Mouse (Mus musculus): ENCODE measurements around the gene Vmn2r117. TPM values are rescaled to one million over a fixed set of nuclear protein-coding genes. Genes with fewer than 3 reads are reported as not detected.

Gene Vmn2r117
- not detected in 2 replicates for polyA plus RNA-seq (2012; rRNA removed)

GRCm38 (mm10) chr17:23479599-23479998, at the start of gene Vmn2r117:
TSS of gene Vmn2r117 (minus strand) at chr17:23479699.

Other genes starting within 250 kb of the Vmn2r117 start
- gene Vmn2r114, start 167.2 kb downstream of the Vmn2r117 start, polyA plus RNA-seq (2012; rRNA removed), result not detected in 2 replicates
- gene Vmn2r115, start 136.0 kb downstream of the Vmn2r117 start, polyA plus RNA-seq (2012; rRNA removed), result not detected in 2 replicates
- gene Vmn2r116, start 95.1 kb downstream of the Vmn2r117 start, polyA plus RNA-seq (2012; rRNA removed), result not detected in 2 replicates
- gene Zfp213, start 84.5 kb upstream of the Vmn2r117 start, polyA plus RNA-seq (2012; rRNA removed), result 6.8 and 7.8 TPM in 2 replicates
- 7.4 and 8.7 TPM in 2 replicates for gene Zfp13, start 119.8 kb upstream of the Vmn2r117 start, polyA plus RNA-seq (2012; rRNA removed)
- gene Zscan10, start 121.2 kb upstream of the Vmn2r117 start, polyA plus RNA-seq (2012; rRNA removed), result 0.06 TPM in 1 of 2 replicates, not detected in the other
- gene Mmp25, start 165.6 kb upstream of the Vmn2r117 start, polyA plus RNA-seq (2012; rRNA removed), result 0.51 and 0.68 TPM in 2 replicates
- gene Bicdl2, start 180.8 kb upstream of the Vmn2r117 start, polyA plus RNA-seq (2012; rRNA removed), result 11.4 and 11.9 TPM in 2 replicates
- gene Hcfc1r1, start 193.9 kb upstream of the Vmn2r117 start, polyA plus RNA-seq (2012; rRNA removed), result 586 and 660 TPM in 2 replicates
- gene Thoc6, start 194.2 kb upstream of the Vmn2r117 start, polyA plus RNA-seq (2012; rRNA removed), result 11.5 and 15.7 TPM in 2 replicates
- gene Tnfrsf12a, start 197.8 kb upstream of the Vmn2r117 start, polyA plus RNA-seq (2012; rRNA removed), result 20.9 and 37.2 TPM in 2 replicates
- gene Cldn6, start 199.6 kb upstream of the Vmn2r117 start, polyA plus RNA-seq (2012; rRNA removed), result 0.08 and 0.19 TPM in 2 replicates
- not detected in 2 replicates for gene Cldn9, start 204.3 kb upstream of the Vmn2r117 start, polyA plus RNA-seq (2012; rRNA removed)
- gene 1520401A03Rik, start 243.1 kb upstream of the Vmn2r117 start, polyA plus RNA-seq (2012; rRNA removed), result not detected in 2 replicates
- 22.3 and 33.2 TPM in 2 replicates for gene Pkmyt1, start 246.6 kb upstream of the Vmn2r117 start, polyA plus RNA-seq (2012; rRNA removed)

Measured in stomach, adult 2 months (tissue).